Mouse (Mus musculus) adrenal gland, postnatal 14 days (tissue): ENCODE data around the gene Pdzd11. TPM values are rescaled to one million over a fixed set of nuclear protein-coding genes. Genes with fewer than 3 reads are reported as not detected.
A peak's percentile ranks its signal among the peaks of the same experiment; 100 is the strongest.

Source experiments
- DNase-seq: peaks from one replicate; pipeline ENCODE4 v3.0.0; 2021; ENCODE audit warnings: mixed read lengths
- long read RNA-seq, 2 experiments: library from polyadenylated mRNA; stranded (forward); transcript quantifications; one replicate each; pipeline ENCODE4 v2.0.0; 2021
- total RNA-seq: library from RNA; stranded (reverse); gene quantifications from 2 replicates; pipeline ENCODE4 v1.2.3, GENCODE M21; 2021

Pdzd11 gene
- 42.6 and 46.3 TPM in 2 replicates for total RNA-seq
- long read RNA-seq, experiment 1, transcript Pdzd11-202 (7 exons, 1,041 nt) = minor isoform, 7 of 52 reads
- long read RNA-seq, experiment 1, transcript Pdzd11-201 (7 exons, 1,626 nt) = major isoform, 37 of 52 reads
- long read RNA-seq, experiment 1, partial matches to known transcripts = 2 of 52 reads
- long read RNA-seq, experiment 1, other reads (novel, unspliced or antisense) = 6 of 52 reads
- long read RNA-seq, experiment 2, transcript Pdzd11-202 (7 exons, 1,041 nt) = minor isoform, 17 of 40 reads
- long read RNA-seq, experiment 2, transcript Pdzd11-201 (7 exons, 1,626 nt) = major isoform, 18 of 40 reads
- long read RNA-seq, experiment 2, partial matches to known transcripts = 1 of 40 reads
- long read RNA-seq, experiment 2, other reads (novel, unspliced or antisense) = 3 of 40 reads

GRCm38 (mm10) chrX:100625802-100626793 is at the start of gene Pdzd11:
TSS of gene Pdzd11 (minus strand) at chrX:100626568.
- peak; percentile 93 for DNase-seq

- DNase-seq = no peak
Observed at GRCm38 (mm10) chrX:100664825-100665224, 38.5 kb upstream of the Pdzd11 start.

GRCm38 (mm10) chrX:100652848-100653247 is 26.5 kb upstream of the Pdzd11 start:
- peak; percentile 5 for DNase-seq

- DNase-seq = no peak
Observed at GRCm38 (mm10) chrX:100638477-100638876, 12.1 kb upstream of the Pdzd11 start.

GRCm38 (mm10) chrX:100629076-100629475 is 2.7 kb upstream of the Pdzd11 start:
- DNase-seq = no peak

GRCm38 (mm10) chrX:100625546-100625801 is 894 bp downstream of the Pdzd11 start, which contains the start of gene Kif4:
TSS of gene Kif4 (plus strand) at chrX:100625737.
- DNase-seq = no peak

GRCm38 (mm10) chrX:100625146-100625545 is 1.2 kb downstream of the Pdzd11 start:
- peak; percentile 6 for DNase-seq

- no peak for DNase-seq
Observed at GRCm38 (mm10) chrX:100624242-100624641, 2.1 kb downstream of the Pdzd11 start.

GRCm38 (mm10) chrX:100621366-100621765 is 5.0 kb downstream of the Pdzd11 start:
- DNase-seq = peak; percentile 6

- no peak for DNase-seq
Observed at GRCm38 (mm10) chrX:100618488-100618887, 7.9 kb downstream of the Pdzd11 start.

GRCm38 (mm10) chrX:100605314-100605713 is 21.1 kb downstream of the Pdzd11 start, which contains the start of gene Arr3:
TSS of gene Arr3 (plus strand) at chrX:100605497.
- no peak for DNase-seq

GRCm38 (mm10) chrX:100599755-100600154 is 26.6 kb downstream of the Pdzd11 start:
- DNase-seq = no peak

- DNase-seq = peak; percentile 62
Observed at GRCm38 (mm10) chrX:100597439-100597838, 28.9 kb downstream of the Pdzd11 start.

- no peak for DNase-seq
Observed at GRCm38 (mm10) chrX:100594791-100595190, 31.6 kb downstream of the Pdzd11 start, which contains the start of gene P2ry4. TSS of gene P2ry4 (minus strand) at chrX:100594869.

Other genes with a start within 250 kb of the Pdzd11 start
- gene Otud6a, start 197.6 kb downstream of the Pdzd11 start, total RNA-seq = not detected in 2 replicates
- gene Awat2, start 183.9 kb downstream of the Pdzd11 start, total RNA-seq = 0.48 and 0.75 TPM in 2 replicates
- gene Igbp1, start 132.3 kb downstream of the Pdzd11 start, total RNA-seq = 64.2 and 66.4 TPM in 2 replicates
- gene Dgat2l6, start 101.7 kb downstream of the Pdzd11 start, total RNA-seq = not detected in 2 replicates
- not detected in 2 replicates for gene Awat1, start 54.3 kb downstream of the Pdzd11 start, total RNA-seq
- gene P2ry4, start 31.7 kb downstream of the Pdzd11 start, total RNA-seq = 0.11 and 1.7 TPM in 2 replicates
- gene Arr3, start 21.1 kb downstream of the Pdzd11 start, total RNA-seq = not detected in 2 replicates
- gene Kif4, start 831 bp downstream of the Pdzd11 start, total RNA-seq = 6.1 and 6.5 TPM in 2 replicates
- 1.2 and 1.6 TPM in 2 replicates for gene Gdpd2, start 103.3 kb upstream of the Pdzd11 start, total RNA-seq
- gene Dlg3, start 141.2 kb upstream of the Pdzd11 start, total RNA-seq = 28.2 and 33.5 TPM in 2 replicates